Mouse (Mus musculus): ENCODE results near the gene Itgb6. TPM values are rescaled to one million over a fixed set of nuclear protein-coding genes. Genes with fewer than 3 reads are reported as not detected.

Itgb6 gene
- total RNA-seq, 2 experiments from 2014 or later = 5.8 to 6.0 TPM

DNA sequence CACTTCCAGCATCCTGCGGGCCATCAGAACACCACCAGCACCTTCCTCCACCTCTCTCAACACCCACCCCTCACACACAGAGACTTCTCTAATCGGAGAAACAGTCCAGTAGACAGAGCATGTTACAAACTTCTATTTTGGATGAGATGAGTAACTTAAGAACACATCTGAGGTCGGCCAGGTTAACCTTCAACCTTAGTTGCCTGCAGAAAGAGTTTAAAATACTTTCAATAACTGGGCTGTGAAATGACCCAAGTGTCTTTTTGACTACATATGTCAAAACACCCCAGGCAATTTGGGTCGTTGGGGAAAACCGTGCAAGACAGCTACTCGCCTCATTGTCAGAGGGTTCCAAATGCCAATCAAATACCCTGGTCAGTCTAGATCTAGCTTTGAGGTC lies 10.0 kb downstream of the Itgb6 start:
- DNase-seq = no peak

DNA sequence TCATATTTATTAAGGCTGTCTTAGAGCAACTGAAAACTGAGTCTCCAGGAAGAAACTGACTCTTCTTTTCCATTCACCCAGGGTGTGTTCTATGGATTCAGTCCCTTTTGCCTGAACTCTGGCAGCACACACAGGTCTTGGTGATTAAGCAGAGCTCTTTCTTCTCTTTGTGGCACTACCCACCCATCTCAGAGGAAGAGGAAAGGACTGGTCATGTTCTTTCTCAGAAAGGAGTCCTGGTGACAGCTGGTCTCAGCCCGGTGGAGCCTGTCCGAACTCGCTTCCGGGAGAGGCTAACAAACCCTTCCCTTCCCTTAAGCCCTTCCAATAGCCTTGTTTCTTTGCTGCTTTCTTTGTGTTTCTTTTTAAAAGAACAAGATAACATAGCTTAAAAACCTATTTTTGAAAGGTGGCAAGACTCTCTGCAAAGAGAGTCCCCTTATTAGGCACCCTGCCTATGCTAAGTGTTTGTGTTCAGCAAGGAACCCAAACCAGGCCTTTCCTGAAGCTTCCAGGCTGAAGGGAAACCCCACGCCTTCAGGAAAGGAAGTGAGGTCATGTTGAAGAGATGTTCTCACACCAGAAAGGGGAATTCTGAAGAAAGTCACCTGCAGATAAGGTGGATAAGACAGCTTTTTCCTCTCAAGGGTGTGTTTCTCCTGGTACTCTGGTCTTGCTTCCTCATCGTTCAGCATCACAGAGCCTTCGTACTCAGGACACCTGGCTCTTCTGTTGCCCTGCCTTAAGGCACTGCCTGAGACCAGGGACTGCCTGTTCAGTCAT lies 11.2 kb downstream of the Itgb6 start:
- DNase-seq = no peak

DNA sequence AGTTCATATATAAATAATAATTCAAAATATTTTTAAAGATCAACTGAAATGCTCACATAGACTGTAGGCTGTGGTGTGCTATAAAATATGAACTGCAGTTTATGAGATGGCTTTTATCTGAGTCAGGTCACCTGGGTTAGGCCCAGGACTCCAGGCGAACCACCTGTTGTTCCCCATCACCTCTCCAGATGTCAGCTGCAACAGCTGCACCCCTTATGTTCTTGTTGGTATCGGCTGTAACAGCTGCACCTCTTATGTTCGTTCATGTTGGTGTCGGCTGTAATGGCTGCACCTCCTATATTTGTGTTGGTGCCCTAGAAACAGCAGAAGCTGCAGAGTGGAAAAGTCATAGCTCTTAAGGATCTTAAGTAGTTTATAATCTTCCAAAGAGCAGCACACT lies 12.1 kb downstream of the Itgb6 start:
- no peak for DNase-seq

DNA sequence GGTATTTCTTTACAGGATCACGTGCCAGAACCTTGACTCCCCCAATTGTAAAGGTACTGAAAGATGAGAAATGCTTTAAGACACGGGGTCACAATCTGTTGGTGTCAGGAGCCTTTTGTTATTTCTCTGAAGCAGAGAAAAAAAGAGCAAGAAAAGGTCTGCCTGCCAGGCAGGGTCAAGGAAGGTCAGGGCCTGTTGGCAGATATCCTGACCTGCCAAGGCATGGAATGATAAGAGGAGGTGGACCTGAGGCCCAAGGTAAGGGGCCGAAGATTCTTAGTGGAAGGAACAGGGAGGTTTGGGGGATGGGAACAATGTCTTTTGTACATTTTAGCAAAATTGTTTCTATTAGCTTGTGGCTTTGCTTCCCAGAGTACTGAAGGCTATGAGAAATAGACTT lies 13.8 kb downstream of the Itgb6 start:
- no peak for DNase-seq

DNA sequence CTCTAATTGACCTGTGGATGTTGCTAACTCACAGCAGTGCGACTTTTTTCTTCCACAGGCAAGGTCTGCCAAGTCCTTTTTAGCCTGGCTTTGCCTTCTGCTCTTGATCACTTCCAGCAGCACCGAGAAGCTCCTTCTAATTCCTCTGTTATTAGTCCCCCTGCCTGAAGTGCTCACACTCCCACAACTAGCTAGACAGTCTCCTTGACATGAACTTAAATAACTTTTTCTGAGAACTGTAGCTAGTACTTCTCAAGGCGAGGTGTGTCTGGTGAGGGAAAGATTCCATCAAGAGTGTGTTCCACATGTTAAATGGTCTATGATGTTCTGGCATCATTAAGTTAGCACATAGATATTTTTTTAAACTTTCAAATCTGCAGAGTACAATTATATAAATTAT lies 15.6 kb downstream of the Itgb6 start:
- DNase-seq = no peak

DNA sequence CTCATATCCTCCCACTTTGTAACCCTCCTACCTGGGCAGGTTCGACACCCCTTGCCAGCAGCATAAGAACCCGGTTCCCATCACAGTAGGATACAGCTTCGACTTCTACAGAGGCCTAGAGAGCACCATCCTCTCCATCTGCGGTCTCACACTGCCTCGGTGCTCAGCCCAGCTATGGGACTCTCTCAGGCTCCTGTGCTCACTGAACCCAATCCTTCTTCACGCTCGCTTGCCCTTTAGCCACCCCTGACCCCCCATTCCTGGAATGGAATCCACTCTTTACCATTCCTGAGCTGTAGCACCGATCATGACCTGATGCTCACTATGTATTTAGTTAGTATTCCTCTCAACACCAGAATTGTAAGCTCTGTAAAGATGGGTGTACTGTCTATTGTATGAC lies 17.0 kb downstream of the Itgb6 start:
- no peak for DNase-seq

DNA sequence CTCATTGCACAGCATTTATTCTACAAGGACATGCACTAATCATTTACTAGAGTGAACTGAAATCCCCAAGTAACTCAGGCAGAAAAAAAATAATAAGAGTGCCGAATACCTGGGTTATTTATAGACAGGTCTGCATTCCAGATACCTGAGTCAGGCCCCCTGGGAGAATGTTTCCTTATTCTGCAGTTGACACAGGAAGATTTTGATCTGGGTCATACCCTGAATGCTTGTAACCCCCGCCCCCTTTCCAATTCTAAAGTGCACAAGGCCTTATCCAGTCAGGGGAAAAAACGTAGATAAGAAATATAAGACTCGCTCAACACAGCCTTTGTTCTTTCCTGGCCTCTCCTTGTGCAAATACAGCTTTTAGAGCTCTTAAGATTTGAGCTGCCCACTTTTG lies 19.1 kb downstream of the Itgb6 start:
- DNase-seq = no peak

DNA sequence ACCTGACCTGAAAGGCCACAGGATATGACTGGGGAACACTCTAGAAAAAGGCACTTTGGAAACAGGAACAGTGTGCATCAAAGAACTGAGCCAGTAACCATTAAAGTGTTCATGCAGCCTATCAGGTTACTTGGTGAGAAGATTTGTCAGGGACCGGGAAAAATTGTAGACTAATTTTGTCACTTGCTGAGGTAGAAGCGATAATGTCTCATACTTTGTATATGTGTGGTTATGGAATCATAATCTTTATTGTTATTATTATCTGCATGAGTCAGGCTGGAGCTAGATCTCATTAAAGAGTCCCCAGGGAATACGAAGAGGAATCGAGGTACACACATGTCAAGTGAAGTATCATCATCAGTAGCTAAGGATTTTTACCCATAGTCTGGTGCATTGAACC lies 21.5 kb downstream of the Itgb6 start:
- DNase-seq = no peak

DNA sequence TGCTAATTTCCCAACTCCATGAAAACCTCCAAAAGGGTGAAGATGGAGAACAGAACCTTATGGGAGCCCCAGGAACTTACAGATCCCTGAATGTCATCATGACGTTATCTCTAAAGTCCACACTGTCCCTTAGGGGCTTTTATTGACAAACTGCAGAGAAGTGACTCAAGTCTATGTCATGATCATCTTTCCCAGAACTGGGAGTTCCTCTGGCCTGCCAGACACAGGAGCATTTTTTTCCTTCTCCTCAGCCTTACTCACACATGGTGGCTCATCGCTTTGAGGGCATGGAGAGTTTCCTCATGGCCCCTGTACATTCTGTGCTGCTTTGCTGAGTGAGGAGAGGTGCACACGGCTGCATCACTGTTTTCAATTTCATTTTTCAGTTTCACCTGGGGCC lies 22.4 kb downstream of the Itgb6 start:
- DNase-seq = no peak

DNA sequence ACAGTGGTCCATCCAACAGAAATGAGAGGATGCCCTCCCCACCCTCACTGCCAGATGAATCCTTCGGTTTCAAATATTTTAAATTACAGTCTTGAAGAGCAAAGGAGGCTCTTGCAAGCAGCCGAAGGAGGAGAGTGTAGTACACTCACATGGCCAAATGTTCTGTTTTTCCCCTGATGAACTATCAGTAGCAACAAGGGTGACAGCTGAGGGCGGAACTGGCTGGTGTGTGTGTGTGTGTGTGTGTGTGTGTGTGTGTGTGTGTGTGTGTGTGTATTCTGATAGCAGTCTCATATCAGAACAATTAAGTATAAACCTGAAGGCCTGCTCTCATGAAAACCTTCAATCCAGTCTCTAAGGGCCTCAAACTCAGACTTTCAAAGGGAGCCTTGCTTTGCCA lies 22.9 kb downstream of the Itgb6 start:
- DNase-seq = no peak

DNA sequence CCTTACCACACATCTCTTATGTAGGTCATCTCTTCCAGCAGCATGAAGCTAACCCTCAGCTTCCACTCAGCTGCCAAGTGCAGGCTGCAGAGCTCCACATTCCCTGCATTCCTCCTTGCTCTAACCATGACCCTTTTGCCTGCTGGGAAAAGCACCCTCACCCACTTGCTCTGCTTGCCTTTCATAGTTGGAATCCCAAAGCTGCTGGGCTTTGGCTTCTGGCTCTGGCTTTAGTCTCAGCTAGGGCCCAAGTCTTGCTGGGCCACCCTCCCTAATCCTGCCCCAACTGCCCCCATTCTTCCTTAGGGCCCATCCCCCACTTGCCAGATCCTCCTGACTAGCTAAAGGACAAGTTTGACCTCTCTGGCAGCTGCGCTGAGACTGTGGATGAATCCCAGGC lies 24.3 kb downstream of the Itgb6 start:
- peak; percentile 59 for DNase-seq

DNA sequence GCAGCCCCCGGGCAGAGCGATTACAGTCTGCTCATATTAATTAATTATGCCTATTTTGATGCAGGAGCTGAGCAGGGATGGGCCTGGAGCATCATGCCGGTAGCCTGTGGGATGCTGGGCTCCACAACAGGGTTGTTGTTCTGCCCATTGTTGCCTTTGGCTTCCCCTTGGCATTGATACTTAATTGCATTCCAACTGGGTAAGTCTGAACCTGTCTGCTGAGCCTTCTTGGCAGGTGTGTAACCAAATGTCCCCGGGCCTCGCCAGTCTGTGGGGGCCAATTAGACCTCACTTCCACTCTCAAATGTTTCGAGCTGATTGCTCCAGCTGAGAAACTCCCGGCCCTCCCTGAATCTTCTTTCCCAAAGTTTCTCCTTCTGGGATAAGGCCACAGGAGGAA lies 24.9 kb downstream of the Itgb6 start:
- no peak for DNase-seq

DNA sequence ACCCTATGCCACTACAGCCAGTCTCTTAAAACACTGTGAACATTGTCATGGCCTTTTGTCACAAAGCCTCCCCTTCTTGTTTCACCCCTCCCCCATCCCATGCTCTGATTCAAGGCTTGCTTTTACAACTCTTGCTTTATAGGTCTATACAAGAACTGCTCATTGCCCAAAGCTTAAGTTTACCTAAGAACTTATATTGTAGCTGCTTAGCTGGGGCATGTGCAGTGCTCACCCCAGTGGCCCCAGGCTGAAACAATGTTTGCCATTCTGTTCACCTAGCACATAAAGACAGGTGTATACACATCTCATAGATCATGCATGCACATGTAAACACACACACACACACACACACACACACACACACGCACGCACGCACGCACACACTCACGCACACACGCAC lies 25.9 kb downstream of the Itgb6 start:
- no peak for DNase-seq

DNA sequence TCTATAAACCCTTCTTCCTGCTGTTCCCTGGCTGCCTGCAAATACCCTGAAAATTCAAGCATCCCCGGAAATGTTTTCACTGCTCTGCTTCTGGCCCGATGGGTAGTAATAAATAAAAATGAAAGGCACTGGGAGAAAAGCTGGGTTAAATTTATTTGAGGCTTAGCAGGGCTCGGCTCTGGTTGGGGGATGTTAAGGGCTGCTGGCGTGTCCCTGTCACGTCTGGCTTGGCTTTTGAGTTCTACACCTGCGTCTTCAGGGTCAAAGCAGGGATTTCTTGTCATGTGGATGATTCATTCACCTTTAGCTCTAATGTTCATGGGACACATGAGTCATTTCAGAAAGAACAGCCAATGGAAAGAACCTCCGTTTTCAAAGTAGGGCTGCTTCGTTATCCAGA lies 26.7 kb downstream of the Itgb6 start:
- DNase-seq = no peak

DNA sequence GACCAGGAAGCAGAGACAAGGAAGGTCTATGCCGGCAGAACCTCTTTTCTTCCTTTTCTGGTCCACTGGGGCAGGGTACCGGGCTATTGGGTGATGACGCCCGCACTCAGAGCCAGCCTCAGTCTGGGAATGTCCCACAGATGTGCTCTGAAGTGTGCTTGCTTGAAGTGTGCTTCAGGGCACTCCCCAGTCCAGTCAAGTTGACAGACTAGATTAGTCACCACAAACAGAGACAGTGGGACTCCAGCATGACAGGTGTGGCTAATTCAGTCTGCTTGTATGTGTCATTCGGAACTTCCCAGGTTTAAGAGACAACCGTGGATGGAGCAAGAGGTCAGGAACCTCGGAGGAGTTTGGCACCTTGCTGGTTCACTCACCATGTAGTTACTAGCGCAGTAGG lies 27.9 kb downstream of the Itgb6 start:
- DNase-seq = no peak

DNA sequence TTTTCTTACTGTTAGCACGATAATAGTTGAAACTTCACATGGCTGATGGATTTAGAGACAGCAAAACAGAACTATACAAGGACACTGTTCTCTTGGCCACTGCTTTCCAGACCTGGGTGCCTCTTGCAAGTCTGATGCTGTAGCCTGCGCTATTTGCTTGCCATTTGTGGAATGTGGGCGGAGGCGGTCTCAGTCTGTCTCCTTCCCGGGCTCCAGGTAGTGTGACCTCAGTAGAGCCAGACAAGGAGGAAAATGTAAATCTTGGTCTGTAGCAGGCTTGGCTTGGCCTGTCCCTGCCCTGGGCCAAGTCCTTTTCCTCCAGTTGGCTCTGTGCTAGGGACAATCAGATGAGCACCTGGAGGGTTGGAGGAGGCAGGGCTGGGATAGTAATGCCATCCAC lies 30.2 kb downstream of the Itgb6 start:
- DNase-seq = no peak

DNA sequence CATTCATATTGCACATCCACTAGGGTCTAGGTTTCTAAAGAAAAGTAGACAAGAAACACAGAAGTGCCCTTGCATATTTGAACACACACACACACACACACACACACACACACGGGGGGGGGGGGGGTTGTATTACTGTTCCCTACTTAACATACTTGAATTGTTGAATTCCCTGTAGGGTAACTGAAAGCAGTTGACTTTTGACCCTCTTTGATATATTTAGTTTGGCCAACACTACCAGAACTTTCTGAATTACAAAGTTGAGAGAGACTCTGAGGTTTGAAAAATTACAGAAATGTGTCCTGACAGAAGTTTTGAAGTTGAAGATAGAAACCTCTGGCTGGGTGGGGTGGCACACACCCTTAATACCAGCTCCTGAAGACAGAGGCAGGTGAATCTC lies 32.2 kb downstream of the Itgb6 start:
- DNase-seq = no peak

DNA sequence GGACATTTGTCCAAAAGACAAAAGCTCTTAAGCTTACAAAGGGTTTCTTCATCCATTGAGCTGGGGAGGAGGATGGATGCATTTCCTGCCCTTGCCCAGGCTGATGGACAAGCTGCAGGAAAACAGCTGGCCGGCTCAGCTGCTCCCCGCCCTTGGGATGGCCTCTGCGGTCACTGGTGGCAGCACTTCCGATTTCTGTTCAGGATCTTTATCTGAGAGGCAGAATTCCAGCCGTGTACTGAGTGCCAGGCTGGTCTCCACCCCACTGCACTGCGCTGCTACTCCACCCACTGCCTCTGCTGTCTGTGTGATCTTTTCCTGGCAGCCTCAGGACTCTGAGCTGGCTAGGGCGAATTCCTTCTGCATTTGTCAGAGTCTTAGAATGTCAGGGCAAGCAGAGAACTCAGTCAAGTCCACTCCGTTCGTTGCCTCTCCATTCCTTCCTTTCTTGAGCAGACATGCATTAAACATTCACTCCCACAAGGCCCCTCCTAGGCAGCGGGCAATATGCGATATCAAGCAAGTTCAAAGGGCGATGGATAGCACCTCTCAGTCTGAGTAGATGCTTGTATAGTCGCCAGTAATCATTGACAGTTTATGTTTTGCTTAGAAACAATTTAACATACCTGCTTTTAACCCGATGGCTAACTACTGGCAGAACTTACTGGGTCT lies 33.4 kb downstream of the Itgb6 start:
- DNase-seq = peak; percentile 68

DNA sequence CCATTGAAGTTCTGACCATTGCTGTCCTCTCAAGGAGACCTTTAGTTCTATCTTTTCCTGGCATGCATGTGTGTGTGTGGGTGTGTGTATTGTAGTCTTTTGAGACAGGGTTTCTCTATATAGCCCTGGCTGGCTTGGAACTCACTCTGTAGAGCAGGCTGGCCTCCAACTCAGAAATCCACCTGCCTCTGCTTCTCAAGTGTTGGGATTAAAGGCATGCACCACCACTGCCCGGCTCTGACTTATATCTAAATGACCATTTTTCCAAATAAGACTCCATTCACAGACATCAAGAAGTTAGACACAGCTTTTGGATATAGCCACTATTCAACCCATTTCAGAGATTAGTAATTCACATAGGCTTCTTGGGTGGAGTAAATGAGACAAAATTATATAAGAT lies 34.3 kb downstream of the Itgb6 start:
- DNase-seq = no peak

DNA sequence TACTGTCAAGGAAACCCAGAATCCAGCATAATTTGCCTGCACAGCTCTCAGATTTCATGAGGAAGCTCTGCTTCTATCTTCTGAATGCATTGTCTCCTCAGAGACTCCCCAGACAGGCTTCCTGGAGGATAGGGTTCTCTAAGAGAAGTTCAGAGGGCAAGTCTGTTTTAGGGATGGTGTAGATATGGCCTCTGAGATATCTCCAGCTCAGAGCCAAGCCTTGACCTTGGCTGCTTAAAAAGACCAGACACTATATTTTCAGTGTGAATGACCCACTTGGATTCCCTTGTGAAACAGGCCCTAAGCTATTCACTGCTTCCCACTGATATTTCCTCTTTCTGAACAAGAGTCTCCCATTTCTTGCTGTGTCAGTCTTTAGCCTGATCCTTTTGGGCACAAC lies 36.5 kb downstream of the Itgb6 start:
- DNase-seq = no peak

DNA sequence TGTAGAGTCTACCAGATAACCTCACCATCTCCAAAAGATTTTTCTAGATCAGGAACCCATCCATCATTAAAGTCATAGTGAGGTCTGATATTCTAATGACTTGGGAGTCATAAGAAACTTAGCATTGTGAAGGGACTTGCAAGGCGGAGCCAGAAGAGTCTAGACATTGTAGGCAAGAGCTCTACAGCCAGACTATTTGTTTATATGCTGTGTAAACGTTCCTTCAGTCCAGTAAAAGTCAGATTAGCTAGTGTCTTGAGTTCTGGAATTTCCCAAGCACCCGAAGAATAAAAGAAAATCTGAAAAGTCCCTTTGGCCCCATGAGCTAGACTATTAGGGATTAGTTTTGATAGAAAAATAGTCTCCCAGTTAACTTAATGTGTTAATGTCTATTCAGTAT lies 38.3 kb downstream of the Itgb6 start:
- DNase-seq = no peak

DNA sequence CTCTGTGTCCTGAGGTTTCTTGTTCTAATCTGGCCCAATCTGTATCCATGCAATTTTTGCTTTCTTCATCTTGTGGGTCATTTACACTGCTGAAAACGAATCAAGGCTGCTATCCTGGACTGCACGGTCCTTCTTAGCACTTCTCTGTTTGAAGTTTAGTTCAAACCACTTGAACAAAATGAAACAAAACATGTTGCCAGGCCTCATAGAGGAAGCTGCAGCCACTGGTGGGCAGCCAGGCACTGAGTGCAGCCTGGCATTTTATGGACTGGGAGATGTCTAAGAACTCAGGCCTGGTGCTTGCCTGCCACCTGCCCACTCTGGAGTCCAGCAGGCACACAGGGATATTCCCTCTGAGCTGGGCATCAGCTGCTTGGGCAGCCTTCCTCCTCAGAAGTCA lies 39.9 kb downstream of the Itgb6 start:
- DNase-seq = no peak

DNA sequence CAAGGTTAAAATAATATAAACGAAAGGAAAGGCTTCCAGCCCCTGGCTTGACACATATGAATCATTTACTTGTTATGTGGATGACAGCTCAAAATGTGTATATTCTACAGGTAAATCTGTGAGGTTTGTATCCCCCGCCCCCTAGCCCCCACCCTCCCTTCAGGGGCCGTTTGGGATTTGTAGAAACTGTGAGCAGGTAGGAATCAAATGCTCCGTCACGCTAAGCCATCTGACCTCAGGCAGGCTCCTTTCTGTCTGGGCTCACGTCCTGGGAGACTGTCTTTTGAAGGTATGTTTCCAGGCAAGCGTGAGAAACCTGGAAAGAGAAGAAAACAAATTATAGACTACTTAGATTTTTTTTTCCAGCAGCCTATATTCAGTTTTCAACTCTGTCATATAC lies 48.0 kb downstream of the Itgb6 start:
- DNase-seq = no peak
